Mouse (Mus musculus): Measurements from ENCODE around the gene Sox15. TPM values are rescaled to one million over a fixed set of nuclear protein-coding genes. Genes with fewer than 3 reads are reported as not detected.

The Sox15 gene
- polyA plus RNA-seq, 2 experiments: 1.5 to 3.0 TPM

GRCm38 (mm10) chr11:69685526-69686148, 30.5 kb downstream of the Sox15 start, which contains the start of gene Tnfsf13:
Gene Tnfsf13 (minus strand): TSS chr11:69685784.
- Histone ChIP-seq H3K9ac (ENCODE audit: low read depth, low read length, severe bottlenecking) (peak within 1 kb of the TSS; percentile 8; the same call in 1 of the 2 replicates), H3K4me3 (replicated peaks; ENCODE audit: low read length) (no peak within 1 kb of the TSS), H3K27ac (replicated peaks; ENCODE audit: low read depth, low read length) (peak within 1 kb of the TSS; percentile 52), H3K4me1 (ENCODE audit: control insufficient read depth, insufficient read depth, low read length) (peaks cover 31% of the 10 kb centered on the region), H3K4me2 (replicated peaks; ENCODE audit: low read depth, low read length, severe bottlenecking) (no peak within 1 kb of the TSS), H3K36me3 (ENCODE audit: control insufficient read depth, insufficient read depth, low read length) (no peaks in the 10 kb centered on the region), H3K27me3 (ENCODE audit: control insufficient read depth, insufficient read depth, low read length) (no peaks in the 10 kb centered on the region), H3K9me3 (ENCODE audit: control insufficient read depth, low read length) (no peaks in the 10 kb centered on the region)
- DNase-seq (ENCODE audit: low spot score): peak; percentile 48
- ATAC-seq (ENCODE audit: low FRiP score, low read depth): no peak
- WGBS: 71% methylated on average over 10 of the region's 10 CpGs
- TF ChIP-seq POLR2A (IDR thresholded peaks at IDR 0.05; ENCODE audit: borderline replicate concordance, extremely low read depth, insufficient read depth, insufficient read length): no peak

GRCm38 (mm10) chr11:69686377-69686776, 31.3 kb downstream of the Sox15 start:
- no peak overlapping the region for H3K4me2 ChIP-seq (replicated peaks; ENCODE audit: low read depth, low read length, severe bottlenecking)
- peak overlapping the region; percentile 52; the same call in 1 of the 2 replicates for H3K27ac ChIP-seq (replicated peaks; ENCODE audit: low read depth, low read length)

GRCm38 (mm10) chr11:69687061-69687460, 31.9 kb downstream of the Sox15 start:
- 0 out of 2 replicates have a peak overlapping the region, but pooled peaks have one; percentile 10 for H3K4me2 ChIP-seq (replicated peaks; ENCODE audit: low read depth, low read length, severe bottlenecking)
- H3K9me3 ChIP-seq (ENCODE audit: control insufficient read depth, low read length): no peaks in the 10 kb centered on the region
- no peak overlapping the region for H3K9ac ChIP-seq (ENCODE audit: low read depth, low read length, severe bottlenecking)
- 30% methylated on average over 5 of the region's 5 CpGs for WGBS
- no peaks in the 10 kb centered on the region for H3K27me3 ChIP-seq (ENCODE audit: control insufficient read depth, insufficient read depth, low read length)
- H3K4me3 ChIP-seq (replicated peaks; ENCODE audit: low read length): no peak overlapping the region
- peak overlapping the region; percentile 43 for H3K27ac ChIP-seq (replicated peaks; ENCODE audit: low read depth, low read length)
- no peak for ATAC-seq (ENCODE audit: low FRiP score, low read depth)
- H3K4me1 ChIP-seq (ENCODE audit: control insufficient read depth, insufficient read depth, low read length): peaks cover 29% of the 10 kb centered on the region
- TF ChIP-seq POLR2A (IDR thresholded peaks at IDR 0.05; ENCODE audit: borderline replicate concordance, extremely low read depth, insufficient read depth, insufficient read length): no peak
- no peak for DNase-seq (ENCODE audit: low spot score)
- no peaks in the 10 kb centered on the region for H3K36me3 ChIP-seq (ENCODE audit: control insufficient read depth, insufficient read depth, low read length)

More at GRCm38 (mm10) chr11:69686377-69686776, 31.3 kb downstream of the Sox15 start:
- Histone ChIP-seq H3K4me1 (ENCODE audit: control insufficient read depth, insufficient read depth, low read length) (peaks cover 29% of the 10 kb centered on the region), H3K36me3 (ENCODE audit: control insufficient read depth, insufficient read depth, low read length) (no peaks in the 10 kb centered on the region), H3K4me3 (replicated peaks; ENCODE audit: low read length) (no peak overlapping the region), H3K27me3 (ENCODE audit: control insufficient read depth, insufficient read depth, low read length) (no peaks in the 10 kb centered on the region), H3K9ac (ENCODE audit: low read depth, low read length, severe bottlenecking) (peak overlapping the region; percentile 8; the same call in 1 of the 2 replicates), H3K9me3 (ENCODE audit: control insufficient read depth, low read length) (no peaks in the 10 kb centered on the region)
- DNase-seq (ENCODE audit: low spot score) (peak; percentile 33), ATAC-seq (ENCODE audit: low FRiP score, low read depth) (no peak)
- no peak for TF ChIP-seq POLR2A (IDR thresholded peaks at IDR 0.05; ENCODE audit: borderline replicate concordance, extremely low read depth, insufficient read depth, insufficient read length)
- WGBS: 9% methylated on average over 4 of the region's 4 CpGs

- Histone ChIP-seq H3K27ac (replicated peaks; ENCODE audit: low read depth, low read length) (no peak overlapping the region), H3K4me3 (replicated peaks; ENCODE audit: low read length) (no peak overlapping the region), H3K4me1 (ENCODE audit: control insufficient read depth, insufficient read depth, low read length) (peaks cover 18% of the 10 kb centered on the region), H3K9ac (ENCODE audit: low read depth, low read length, severe bottlenecking) (no peak overlapping the region; the same call in 1 of the 2 replicates), H3K4me2 (replicated peaks; ENCODE audit: low read depth, low read length, severe bottlenecking) (no peak overlapping the region), H3K36me3 (ENCODE audit: control insufficient read depth, insufficient read depth, low read length) (no peaks in the 10 kb centered on the region), H3K27me3 (ENCODE audit: control insufficient read depth, insufficient read depth, low read length) (no peaks in the 10 kb centered on the region), H3K9me3 (ENCODE audit: control insufficient read depth, low read length) (no peaks in the 10 kb centered on the region)
- no peak for ATAC-seq (ENCODE audit: low FRiP score, low read depth)
- WGBS: 94% methylated on average over 1 of the region's 1 CpGs
- no peak for TF ChIP-seq POLR2A (IDR thresholded peaks at IDR 0.05; ENCODE audit: borderline replicate concordance, extremely low read depth, insufficient read depth, insufficient read length)
- DNase-seq (ENCODE audit: low spot score): no peak
Observed at GRCm38 (mm10) chr11:69689891-69690290, 34.8 kb downstream of the Sox15 start.

GRCm38 (mm10) chr11:69692196-69692811, 37.2 kb downstream of the Sox15 start:
- H3K9ac ChIP-seq (ENCODE audit: low read depth, low read length, severe bottlenecking): no peak overlapping the region
- DNase-seq (ENCODE audit: low spot score) (no peak), ATAC-seq (ENCODE audit: low FRiP score, low read depth) (no peak)
- WGBS: 76% methylated on average over 9 of the region's 9 CpGs
- no peak overlapping the region for H3K27ac ChIP-seq (replicated peaks; ENCODE audit: low read depth, low read length)
- no peak for TF ChIP-seq POLR2A (IDR thresholded peaks at IDR 0.05; ENCODE audit: borderline replicate concordance, extremely low read depth, insufficient read depth, insufficient read length)
- H3K4me1 ChIP-seq (ENCODE audit: control insufficient read depth, insufficient read depth, low read length): peaks cover 7% of the 10 kb centered on the region
- H3K9me3 ChIP-seq (ENCODE audit: control insufficient read depth, low read length): no peaks in the 10 kb centered on the region
- no peaks in the 10 kb centered on the region for H3K36me3 ChIP-seq (ENCODE audit: control insufficient read depth, insufficient read depth, low read length)
- no peaks in the 10 kb centered on the region for H3K27me3 ChIP-seq (ENCODE audit: control insufficient read depth, insufficient read depth, low read length)
- no peak overlapping the region for H3K4me3 ChIP-seq (replicated peaks; ENCODE audit: low read length)
- H3K4me2 ChIP-seq (replicated peaks; ENCODE audit: low read depth, low read length, severe bottlenecking): no peak overlapping the region
